Mouse (Mus musculus) megakaryocyte, adult 5-6 weeks (primary cell): Measurements from ENCODE around the gene Cmtm7. TPM values are rescaled to one million over a fixed set of nuclear protein-coding genes. Genes with fewer than 3 reads are reported as not detected.
"Not testable (repeated sequence)": the region's sequence is repeated elsewhere in the genome, so short reads cannot be mapped to it uniquely, and the experiment has no call there.

Source experiments
- ATAC-seq: 2 replicates; pipeline ENCODE4 v1.8.0; 2016; ENCODE audit warnings: mild to moderate bottlenecking, inconsistent platforms; ENCODE audit not compliant: poor library complexity, severe bottlenecking
- total RNA-seq, 2 experiments: library from RNA; stranded (forward) in 1 of 2; stranded (reverse) in 1 of 2; fragments of 153-499, 151-499 nt in 1 of 2; fragments of 221-1000, 200-1000 nt in 1 of 2; gene quantifications; 2 replicates each; pipeline versions ENCODE4 v1.2.3 to v1.2.4; 2015 to 2017

Cmtm7 gene
- total RNA-seq, 2 experiments from 2014 or later: 201 to 283 TPM

DNA sequence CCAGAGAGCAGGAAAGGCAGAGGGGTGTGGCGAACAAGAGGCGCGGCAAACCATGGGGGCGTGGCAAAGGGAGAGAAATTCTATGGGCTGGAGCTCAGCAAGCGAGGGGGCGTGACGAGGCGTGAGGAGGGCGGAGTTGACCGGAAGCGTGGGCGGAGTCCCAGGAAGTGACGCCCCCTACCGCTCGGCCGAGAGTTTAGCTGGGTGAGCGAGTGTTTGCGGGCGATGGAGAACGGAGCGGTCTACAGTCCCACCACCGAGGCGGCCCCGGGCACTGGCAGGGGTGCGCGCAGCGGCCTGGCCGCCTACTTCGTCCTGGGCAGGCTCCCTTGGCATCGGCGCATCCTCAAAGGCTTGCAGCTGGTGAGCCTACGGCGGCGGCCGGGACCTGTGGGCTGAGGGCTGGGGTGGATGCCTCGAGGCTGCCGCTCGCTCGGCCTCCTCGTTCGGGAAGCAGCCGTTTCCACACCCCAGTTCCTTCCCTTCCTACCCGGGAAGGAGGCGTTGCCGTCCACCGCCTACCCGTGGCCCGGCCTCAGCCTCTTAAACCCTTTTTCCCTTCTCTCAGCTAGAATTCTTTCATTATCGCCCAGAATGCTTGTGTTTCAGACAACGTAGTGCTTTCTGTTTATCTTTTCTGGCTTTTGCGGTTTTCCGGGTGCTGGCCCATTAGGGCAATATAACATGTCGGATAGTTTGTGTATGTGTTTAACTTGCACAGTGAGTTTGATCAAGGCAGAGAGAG lies 50.5 kb downstream of the Cmtm7 start, which contains the start of gene Cmtm6:
Gene Cmtm6 (plus strand): TSS at position 106 of the 745 bp plus-strand sequence.
- peak; percentile 91 for ATAC-seq

DNA sequence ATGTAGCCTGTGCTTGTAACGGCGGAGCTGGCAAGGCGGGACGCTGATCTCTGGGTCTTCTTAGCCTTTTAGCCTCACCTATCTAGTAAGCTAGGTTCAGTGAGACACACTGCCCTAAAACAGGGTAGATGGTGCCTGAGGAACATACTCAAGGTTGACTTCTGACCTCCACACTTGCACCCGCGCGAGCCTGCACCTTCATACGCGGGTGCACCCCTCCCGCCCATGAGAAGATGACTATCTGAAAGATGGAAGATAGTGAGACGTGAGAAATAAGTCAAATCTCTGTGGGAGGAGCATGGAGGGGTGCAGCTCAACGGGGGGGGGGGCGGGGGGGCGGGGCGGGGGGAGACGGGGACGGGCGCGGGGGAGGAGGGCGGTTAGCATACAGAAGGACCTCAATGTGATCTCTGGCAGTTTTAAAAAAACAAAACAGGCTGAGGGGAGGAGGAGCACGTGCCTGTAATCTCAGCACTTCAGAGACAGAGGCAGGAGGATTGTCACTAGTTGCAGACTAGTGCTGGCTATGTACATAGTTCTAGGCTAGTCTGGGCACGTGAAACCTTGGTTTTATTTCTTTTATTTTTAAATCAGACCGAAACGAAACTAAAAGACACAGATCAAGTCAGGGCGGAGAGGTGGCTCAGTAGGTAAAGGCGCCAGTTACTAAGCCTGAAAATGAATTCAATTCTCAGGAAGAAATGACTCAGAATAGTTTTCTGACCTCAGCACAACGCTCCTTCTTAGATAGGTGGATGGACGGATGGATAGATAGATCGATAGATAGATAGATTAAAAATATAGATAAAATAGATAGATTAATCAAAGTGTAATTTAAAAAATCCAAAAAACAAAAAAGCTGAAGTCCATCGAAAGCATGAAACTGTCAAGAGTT lies 51.5 kb downstream of the Cmtm7 start:
- ATAC-seq: no peak

DNA sequence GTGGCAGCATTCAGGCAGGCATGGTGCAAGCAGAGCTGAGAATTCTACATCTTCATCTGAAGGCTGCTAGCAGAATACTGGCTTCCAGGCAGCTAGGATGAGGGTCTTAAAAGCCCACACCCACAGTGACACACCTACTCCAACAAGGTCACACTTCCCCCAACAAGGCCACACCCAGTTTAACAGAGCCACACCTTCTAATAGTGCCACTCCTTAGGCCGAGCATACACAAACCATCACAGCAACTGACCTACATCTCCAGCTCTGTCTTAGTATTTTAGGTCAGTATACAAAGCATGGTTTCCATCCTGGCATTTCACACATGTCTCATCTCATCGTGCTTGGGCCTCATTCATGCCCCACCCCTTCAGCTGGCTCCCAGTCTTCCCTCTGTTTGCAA lies 53.2 kb downstream of the Cmtm7 start:
- not testable (repeated sequence) for ATAC-seq

DNA sequence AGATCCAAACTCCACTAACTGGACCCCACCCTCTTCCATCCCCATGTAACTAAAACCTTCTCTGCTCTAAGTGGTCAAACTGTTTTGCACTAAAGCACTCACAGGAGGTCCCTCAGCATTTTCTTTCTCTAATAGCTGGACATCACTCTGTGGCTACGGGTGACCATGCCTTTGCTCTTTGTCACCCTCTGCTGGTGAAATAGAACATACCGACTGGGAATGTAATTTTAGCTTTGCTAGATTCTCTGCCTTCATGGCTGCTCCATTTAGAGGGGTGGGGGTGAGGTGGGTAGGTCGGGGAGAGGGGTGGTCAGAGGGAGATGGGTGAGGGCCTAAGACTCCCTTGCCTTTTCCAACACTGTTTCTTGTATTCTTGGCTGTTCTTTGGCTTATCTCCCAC lies 54.3 kb downstream of the Cmtm7 start:
- ATAC-seq: peak; percentile 36

DNA sequence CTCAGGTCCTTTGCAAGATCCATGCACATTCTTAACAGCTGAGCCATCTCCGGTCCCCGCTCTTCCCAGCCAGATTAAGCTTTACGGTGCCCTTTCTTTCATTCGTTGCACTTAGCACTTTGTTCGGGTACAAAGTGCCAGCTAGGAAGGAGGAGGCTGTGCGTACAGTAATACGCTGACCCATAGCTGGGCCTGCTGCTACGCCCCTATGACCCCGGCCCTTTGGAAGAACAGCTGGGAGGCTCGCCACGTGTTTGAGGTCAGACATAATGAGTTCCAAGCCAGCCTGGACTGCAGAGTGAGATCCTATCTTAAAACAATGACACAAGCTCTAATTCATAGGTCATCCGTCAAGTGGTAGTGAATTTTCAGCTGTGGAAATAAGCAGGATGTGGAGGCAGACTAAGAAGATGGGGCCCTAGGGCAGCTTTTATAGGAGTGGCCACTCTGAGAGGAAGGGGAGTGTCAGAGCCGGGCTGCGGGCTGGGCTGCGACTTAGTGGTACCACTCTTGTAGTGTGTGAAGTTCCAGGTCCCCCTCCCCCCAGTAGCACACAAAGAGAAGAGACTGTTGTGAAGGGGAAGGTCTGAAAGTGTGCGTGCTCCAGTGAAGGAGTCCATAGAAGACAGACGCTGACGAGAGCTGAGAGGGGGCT lies 64.9 kb downstream of the Cmtm7 start:
- ATAC-seq: no peak

DNA sequence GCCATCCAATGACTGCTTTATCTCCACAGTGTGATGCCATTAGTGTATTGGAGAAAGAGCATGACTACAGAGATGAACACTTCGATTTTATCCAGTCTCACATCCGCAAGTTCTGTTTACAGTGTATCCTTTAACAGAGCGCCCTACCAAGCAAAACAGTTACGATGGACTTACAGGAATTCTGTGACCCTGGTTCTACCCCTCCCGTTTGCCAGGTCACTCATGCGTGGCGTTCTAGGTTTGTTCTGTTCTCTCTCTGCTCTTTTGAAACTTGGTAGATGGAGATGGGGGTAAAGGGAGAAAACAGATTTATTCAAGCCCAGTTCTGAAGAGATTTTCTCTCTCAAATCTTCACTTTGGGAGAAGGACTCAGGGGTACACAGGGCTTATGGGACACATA lies 68.2 kb downstream of the Cmtm7 start:
- ATAC-seq: no peak

DNA sequence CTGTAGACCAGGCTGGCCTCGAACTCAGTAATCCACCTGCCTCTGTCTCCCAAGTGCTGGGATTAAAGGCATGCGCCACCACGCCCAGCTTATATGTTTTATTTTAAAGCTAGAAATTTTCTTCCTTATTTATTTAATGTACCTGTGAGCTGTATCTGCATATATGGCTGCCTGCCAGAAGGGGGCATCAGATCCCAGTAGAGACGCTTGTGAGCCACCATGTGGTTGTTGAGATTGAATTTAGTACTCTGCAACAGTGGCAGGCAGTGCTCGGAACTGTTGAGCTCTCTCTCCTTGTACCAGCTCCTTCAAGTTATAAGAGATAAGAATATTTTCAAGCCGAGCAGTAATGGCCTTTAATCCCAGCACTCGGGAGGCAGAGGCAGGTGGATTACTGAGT lies 71.3 kb downstream of the Cmtm7 start:
- ATAC-seq: peak; percentile 68

DNA sequence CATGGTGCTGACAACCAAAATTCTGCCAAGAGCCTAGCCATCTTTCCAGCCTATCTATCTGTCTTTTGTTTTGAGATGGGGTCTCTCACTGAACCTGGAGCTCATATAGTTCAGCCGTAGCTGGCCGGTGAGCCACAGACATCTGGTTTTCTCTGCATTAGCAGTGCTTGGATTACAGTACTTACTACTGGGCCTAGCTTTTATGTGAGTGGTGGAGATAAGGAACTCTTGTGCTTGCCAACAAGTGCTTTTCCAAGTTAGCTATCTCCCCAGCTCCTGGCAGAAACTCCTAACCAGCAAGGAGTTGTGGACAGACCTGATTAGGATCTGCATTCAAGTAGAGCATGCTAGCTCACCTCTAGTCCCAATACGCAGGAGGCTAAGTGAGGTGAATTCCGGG lies 73.9 kb downstream of the Cmtm7 start:
- no peak for ATAC-seq

Other genes with a start within 250 kb of the Cmtm7 start
- gene Trim71, start 217.5 kb downstream of the Cmtm7 start, total RNA-seq (2015): not detected in 2 replicates
- gene Trim71, start 217.5 kb downstream of the Cmtm7 start, total RNA-seq (2017): not detected in 2 replicates
- gene Cnot10, start 141.7 kb downstream of the Cmtm7 start, total RNA-seq (2015): 14.3 and 14.7 TPM in 2 replicates
- 26.8 and 33.3 TPM in 2 replicates for gene Cnot10, start 141.7 kb downstream of the Cmtm7 start, total RNA-seq (2017)
- gene Dync1li1, start 93.1 kb downstream of the Cmtm7 start, total RNA-seq (2015): 35.5 and 39.5 TPM in 2 replicates
- 59.1 and 60.7 TPM in 2 replicates for gene Dync1li1, start 93.1 kb downstream of the Cmtm7 start, total RNA-seq (2017)
- 79.5 and 98.1 TPM in 2 replicates for gene Cmtm6, start 50.7 kb downstream of the Cmtm7 start, total RNA-seq (2015)
- 120 and 124 TPM in 2 replicates for gene Cmtm6, start 50.7 kb downstream of the Cmtm7 start, total RNA-seq (2017)
- gene Cmtm8, start 62.3 kb upstream of the Cmtm7 start, total RNA-seq (2015): 1.0 and 1.5 TPM in 2 replicates
- gene Cmtm8, start 62.3 kb upstream of the Cmtm7 start, total RNA-seq (2017): 0.37 and 1.1 TPM in 2 replicates
- 14.5 and 19.4 TPM in 2 replicates for gene Gpd1l, start 152.1 kb upstream of the Cmtm7 start, total RNA-seq (2015)
- gene Gpd1l, start 152.1 kb upstream of the Cmtm7 start, total RNA-seq (2017): 21.8 and 22.5 TPM in 2 replicates
- not detected in 2 replicates for gene Osbpl10, start 196.7 kb upstream of the Cmtm7 start, total RNA-seq (2015)
- not detected in 2 replicates for gene Osbpl10, start 196.7 kb upstream of the Cmtm7 start, total RNA-seq (2017)
- 188 and 220 TPM in 2 replicates for gene Rps27rt, start 200.9 kb upstream of the Cmtm7 start, total RNA-seq (2015)
- 116 and 127 TPM in 2 replicates for gene Rps27rt, start 200.9 kb upstream of the Cmtm7 start, total RNA-seq (2017)